Mouse (Mus musculus) MEL (cell line): Measurements from ENCODE around the gene Dffa. TPM values are rescaled to one million over a fixed set of nuclear protein-coding genes. Genes with fewer than 3 reads are reported as not detected.

Experiments
- DNase-seq: peaks from one replicate; pipeline ENCODE4 v3.0.0; 2011; ENCODE audit warnings: low read depth, low spot score
- H3K27ac ChIP-seq: 2 replicates; pipeline ENCODE4 v1.5.1; 2012; ENCODE audit warnings: low read depth, mild to moderate bottlenecking, control low read depth, low read length, moderate library complexity; ENCODE audit not compliant: control insufficient read depth
- H3K27me3 ChIP-seq, 2 experiments: fragments of 150-350 bp in 1 of 2; sonication (generic) in 1 of 2; 2 replicates each; pipeline ENCODE4 v1.6.1; 2012; ENCODE audit warnings: low read length in 2 of 2, mild to moderate bottlenecking in 2 of 2, improper control_type of control experiment in 1 of 2, moderate library complexity in 1 of 2; ENCODE audit not compliant: insufficient read depth in 2 of 2, control insufficient read depth in 1 of 2
- H3K36me3 ChIP-seq, 2 experiments: 2 replicates each; pipeline ENCODE4 v1.6.1; 2012 to 2014; ENCODE audit warnings: low read length in 2 of 2, improper control_type of control experiment in 1 of 2, inconsistent platforms in 1 of 2, mild to moderate bottlenecking in 1 of 2; ENCODE audit not compliant: insufficient read depth in 2 of 2, control insufficient read depth in 1 of 2
- H3K4me1 ChIP-seq, 2 experiments: fragments of 150-350 bp in 1 of 2; sonication (generic) in 1 of 2; 2 replicates each; pipeline ENCODE4 v1.6.1; 2012; ENCODE audit warnings: low read length in 2 of 2, improper control_type of control experiment in 1 of 2, mild to moderate bottlenecking in 1 of 2; ENCODE audit not compliant: insufficient read depth in 2 of 2, control insufficient read depth in 1 of 2
- H3K4me3 ChIP-seq, 2 experiments: fragments of 150-350 bp in 1 of 2; sonication (generic) in 1 of 2; 2 replicates each; pipeline ENCODE4 v1.5.1; 2012; ENCODE audit warnings: low read depth in 2 of 2, low read length in 2 of 2, mild to moderate bottlenecking in 2 of 2, moderate library complexity in 2 of 2, control low read depth in 1 of 2, improper control_type of control experiment in 1 of 2; ENCODE audit not compliant: control insufficient read depth in 1 of 2, insufficient read depth in 1 of 2
- H3K79me2 ChIP-seq: 2 replicates; pipeline ENCODE4 v1.6.1; 2012; ENCODE audit warnings: mild to moderate bottlenecking, low read length, moderate library complexity; ENCODE audit not compliant: control insufficient read depth, poor library complexity, insufficient read depth
- H3K9ac ChIP-seq: 2 replicates; pipeline ENCODE4 v1.6.1; 2012; ENCODE audit warnings: low read depth, mild to moderate bottlenecking, control low read depth, low read length, moderate library complexity; ENCODE audit not compliant: control insufficient read depth, poor library complexity, severe bottlenecking
- H3K9me3 ChIP-seq: fragments of 150-350 bp; sonication (generic); replicated peaks from 2 replicates; pipeline ENCODE4 v1.6.1; 2012; ENCODE audit warnings: mild to moderate bottlenecking, low read length, improper control_type of control experiment, moderate library complexity; ENCODE audit not compliant: insufficient read depth
- BHLHE40 ChIP-seq: IDR thresholded peaks from 2 replicates; pipeline ENCODE4 v1.6.1; 2012; ENCODE audit warnings: low read depth, mild to moderate bottlenecking, inconsistent platforms, low read length, improper control_type of control experiment, borderline replicate concordance
- CHD1 ChIP-seq: IDR thresholded peaks from 2 replicates; pipeline ENCODE4 v1.6.1; 2012; ENCODE audit warnings: low read depth, mild to moderate bottlenecking, inconsistent platforms, low read length, improper control_type of control experiment
- CHD2 ChIP-seq: IDR thresholded peaks from 2 replicates; pipeline ENCODE4 v1.6.1; 2011; ENCODE audit warnings: low read length, improper control_type of control experiment
- E2F4 ChIP-seq: IDR thresholded peaks from 2 replicates; pipeline ENCODE4 v1.6.1; 2011; ENCODE audit warnings: low read depth, low read length, improper control_type of control experiment, borderline replicate concordance
- EP300 ChIP-seq, 2 experiments: IDR thresholded peaks; 2 replicates each; pipeline ENCODE4 v1.6.1; 2011; ENCODE audit warnings: improper control_type of control experiment in 2 of 2, low read length in 2 of 2, low read depth in 1 of 2, mild to moderate bottlenecking in 1 of 2
- ETS1 ChIP-seq: IDR thresholded peaks from 2 replicates; pipeline ENCODE4 v1.6.1; 2012; ENCODE audit warnings: low read depth, mild to moderate bottlenecking, inconsistent platforms, low read length, improper control_type of control experiment, moderate library complexity
- GATA1 ChIP-seq: IDR thresholded peaks from 2 replicates; pipeline ENCODE4 v1.6.1; 2011; ENCODE audit warnings: low read depth, low read length, improper control_type of control experiment
- MYC ChIP-seq: IDR thresholded peaks from 2 replicates; pipeline ENCODE4 v1.6.1; 2011; ENCODE audit warnings: low read depth, mild to moderate bottlenecking, low read length, improper control_type of control experiment, moderate library complexity
- NRF1 ChIP-seq: IDR thresholded peaks from 2 replicates; pipeline ENCODE4 v1.6.1; 2014; ENCODE audit warnings: low read depth, mild to moderate bottlenecking, inconsistent platforms, low read length, improper control_type of control experiment, moderate library complexity; ENCODE audit not compliant: poor library complexity, insufficient read depth, severe bottlenecking
- RCOR1 ChIP-seq: IDR thresholded peaks from 2 replicates; pipeline ENCODE4 v1.6.1; 2012; ENCODE audit warnings: low read depth, mild to moderate bottlenecking, inconsistent platforms, low read length, improper control_type of control experiment
- SIN3A ChIP-seq: IDR thresholded peaks from 2 replicates; pipeline ENCODE4 v1.6.1; 2012; ENCODE audit warnings: low read length, improper control_type of control experiment, inconsistent platforms
- TAL1 ChIP-seq: IDR thresholded peaks from 2 replicates; pipeline ENCODE4 v1.6.1; 2012; ENCODE audit warnings: mild to moderate bottlenecking, inconsistent platforms, low read length, moderate library complexity, mixed read lengths
- TBP ChIP-seq: IDR thresholded peaks from 2 replicates; pipeline ENCODE4 v1.8.0; 2011; ENCODE audit warnings: low read depth, low read length, improper control_type of control experiment
- TCF12 ChIP-seq: IDR thresholded peaks from 2 replicates; pipeline ENCODE4 v1.6.1; 2014; ENCODE audit warnings: low read depth, mild to moderate bottlenecking, inconsistent platforms, low read length, improper control_type of control experiment, moderate library complexity
- USF1 ChIP-seq: IDR thresholded peaks from 2 replicates; pipeline ENCODE4 v1.6.1; 2014; ENCODE audit warnings: low read depth, mild to moderate bottlenecking, inconsistent platforms, low read length, improper control_type of control experiment, moderate library complexity
- ZC3H11A ChIP-seq: IDR thresholded peaks from 2 replicates; pipeline ENCODE4 v1.6.1; 2012; ENCODE audit warnings: low read depth, mild to moderate bottlenecking, inconsistent platforms, low read length, improper control_type of control experiment
- ZNF384 ChIP-seq: IDR thresholded peaks from 2 replicates; pipeline ENCODE4 v1.6.1; 2012; ENCODE audit warnings: low read depth, mild to moderate bottlenecking, inconsistent platforms, low read length, improper control_type of control experiment
- polyA plus RNA-seq, 2 experiments: library from polyadenylated mRNA; stranded (reverse) in 1 of 2; unstranded in 1 of 2; fragments of >175 nt in 1 of 2; fragments of >200 nt in 1 of 2; gene quantifications; 2 replicates each; pipeline versions ENCODE4 v1.2.1 to v1.2.4; 2012; ENCODE audit warnings: low replicate concordance in 2 of 2, low read depth in 1 of 2; ENCODE audit not compliant: insufficient read length in 2 of 2, insufficient read depth in 1 of 2, missing spikeins in 1 of 2
- total RNA-seq: library from RNA; depleted of rRNA; stranded (reverse); fragments of 300-350 nt; gene quantifications from 2 replicates; pipeline ENCODE4 v1.2.3, GENCODE M21; 2012

The Dffa gene
- total and polyA plus RNA-seq, 3 experiments = 20.2 to 33.0 TPM; not detected in 1

DNA sequence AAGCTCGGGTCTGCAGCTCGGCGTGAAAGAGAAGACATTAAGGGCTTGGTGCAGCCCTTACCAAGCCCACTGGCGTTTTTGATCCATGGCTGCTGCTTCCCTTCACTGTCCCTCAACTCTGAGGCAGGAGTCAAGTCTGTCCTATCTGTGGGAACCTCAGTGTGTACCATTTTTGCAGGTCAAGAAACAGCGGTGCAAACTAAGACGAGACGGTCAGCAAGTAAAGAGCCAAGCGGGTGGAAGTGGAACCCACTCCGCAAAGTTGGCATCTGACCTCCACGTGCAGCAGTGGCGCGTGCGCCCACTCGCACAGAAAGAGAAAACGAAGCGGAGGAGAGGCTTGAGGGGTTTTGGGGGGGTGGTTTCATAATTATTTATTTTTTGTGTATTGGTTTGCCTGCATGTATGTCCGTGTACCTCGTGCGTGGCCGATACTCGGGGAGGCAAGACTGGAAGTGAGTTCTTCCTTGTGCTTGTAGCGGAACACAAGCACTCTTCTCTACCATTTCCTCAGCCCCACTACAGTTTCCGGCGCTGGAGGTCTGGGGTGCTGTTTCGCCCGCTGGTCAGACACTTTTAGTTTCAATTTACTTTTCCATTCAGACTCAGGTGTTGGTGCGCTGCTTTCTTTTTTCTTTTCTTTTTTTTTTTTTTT is 63.1 kb downstream of the Dffa start (continued):
- TF ChIP-seq USF1 = 0 out of 2 replicates have a peak, but pooled peaks have one; percentile 15
- peak; percentile 69 for TF ChIP-seq SIN3A
- peak; percentile 96 for TF ChIP-seq MYC
- TF ChIP-seq ETS1 = 0 out of 2 replicates have a peak, but pooled peaks have one; percentile 23
- TF ChIP-seq ZC3H11A = no peak
- TF ChIP-seq BHLHE40 = no peak; the same call in 1 of the 2 replicates
- TF ChIP-seq TAL1 = no peak
- TF ChIP-seq TCF12 = no peak
- peak; percentile 29; the same call in 1 of the 2 replicates for TF ChIP-seq NRF1
- TF ChIP-seq, all 39 proteins: peak for 11

DNA sequence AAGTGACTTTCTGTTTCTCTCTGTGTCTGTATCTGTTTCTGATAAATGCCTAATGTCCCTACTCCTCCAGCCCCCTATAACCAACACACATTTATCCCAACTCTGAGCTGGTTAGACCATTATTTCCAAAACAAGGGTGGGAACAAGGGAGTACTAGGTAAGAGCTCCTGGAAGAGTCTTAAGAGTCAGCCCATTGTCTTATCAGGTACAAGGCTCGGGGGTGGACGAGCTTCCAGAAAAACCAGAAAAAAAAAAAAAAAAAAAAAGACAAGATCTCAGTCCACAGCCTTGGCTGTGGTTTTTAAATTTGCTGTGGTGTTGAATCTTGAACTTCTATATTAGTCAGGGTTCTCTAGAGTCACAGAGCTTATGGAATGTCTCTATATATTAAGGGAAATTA is 64.1 kb downstream of the Dffa start:
- H3K4me3 ChIP-seq = peak overlapping the region; percentile 67 to 87
- no peaks in the 10 kb centered on the region for H3K27me3 ChIP-seq
- peaks cover 17% of the 10 kb centered on the region for H3K79me2 ChIP-seq
- H3K27ac ChIP-seq = peak overlapping the region; percentile 90
- TF ChIP-seq SIN3A = 0 out of 2 replicates have a peak, but pooled peaks have one; percentile 31
- TF ChIP-seq RCOR1 = peak; percentile 49; the same call in 1 of the 2 replicates
- TF ChIP-seq EP300 (IDR thresholded peaks at IDR 0.05; ENCODE audit: low read depth in 1 of 2, low read length in 2 of 2) = peak in 1 of 2 experiments; percentile 53; a peak in 1 of 4 replicates
- peak; percentile 76 for TF ChIP-seq GATA1
- TF ChIP-seq USF1 = no peak
- TF ChIP-seq ETS1 = peak; percentile 51; the same call in 1 of the 2 replicates
- no peak for TF ChIP-seq CHD1
- 0 out of 2 replicates have a peak, but pooled peaks have one; percentile 22 for TF ChIP-seq TBP
- 0 out of 2 replicates have a peak, but pooled peaks have one; percentile 7 for TF ChIP-seq TAL1
- TF ChIP-seq CHD2 = no peak
- TF ChIP-seq ZNF384 = peak; percentile 96
- TF ChIP-seq E2F4 = no peak
- peak; percentile 43; the same call in 1 of the 2 replicates for TF ChIP-seq TCF12
- H3K9ac ChIP-seq = peak overlapping the region; percentile 88
- DNase-seq = peak; percentile 67
- peaks cover 7 to 24% of the 10 kb centered on the region in 2 experiments for H3K4me1 ChIP-seq
- H3K9me3 ChIP-seq = no peaks in the 10 kb centered on the region
- H3K36me3 ChIP-seq = peaks cover 0 to 34% of the 10 kb centered on the region in 2 experiments; a peak in 2 of 4 replicates
